Mouse (Mus musculus) intestine, embryonic 14.5 days (tissue): ENCODE results near the gene Gm6812. TPM values are rescaled to one million over a fixed set of nuclear protein-coding genes. Genes with fewer than 3 reads are reported as not detected.
"Not testable (repeated sequence)": the region's sequence is repeated elsewhere in the genome, so short reads cannot be mapped to it uniquely, and the experiment has no call there.

ENCODE experiments used
- ATAC-seq: fragments of 200-750 bp; cut with Nextera tagmentation; replicated peaks from 2 replicates; pipeline ENCODE4 v1.8.0; 2017; ENCODE audit warnings: low read depth, moderate number of reproducible peaks, moderate TSS enrichment, moderate library complexity; ENCODE audit not compliant: low FRiP score, low TSS enrichment
- DNase-seq: peaks from one replicate; pipeline ENCODE4 v3.0.0-alpha.2; 2018; ENCODE audit warnings: low spot score
- H3K27ac ChIP-seq: fragments of 300-500 bp; sonication (generic); 2 replicates; pipeline ENCODE4 v1.5.1; 2014; ENCODE audit warnings: low read depth, mild to moderate bottlenecking, control low read depth
- H3K27me3 ChIP-seq: fragments of 300-500 bp; sonication (generic); replicated peaks from 2 replicates; pipeline ENCODE4 v1.6.1; 2014; ENCODE audit warnings: low read length, control low read depth; ENCODE audit not compliant: control insufficient read depth, insufficient read depth
- H3K36me3 ChIP-seq: fragments of 300-500 bp; sonication (generic); 2 replicates; pipeline ENCODE4 v1.6.1; 2014; ENCODE audit warnings: low read length, control low read depth; ENCODE audit not compliant: control insufficient read depth, insufficient read depth
- H3K4me1 ChIP-seq: fragments of 300-500 bp; sonication (generic); replicated peaks from 2 replicates; pipeline ENCODE4 v1.6.1; 2014; ENCODE audit warnings: low read length, control low read depth, mixed read lengths; ENCODE audit not compliant: control insufficient read depth, insufficient read depth
- H3K4me2 ChIP-seq: fragments of 300-500 bp; sonication (generic); 2 replicates; pipeline ENCODE4 v1.6.1; 2014; ENCODE audit warnings: low read length
- H3K4me3 ChIP-seq: fragments of 300-500 bp; sonication (generic); 2 replicates; pipeline ENCODE4 v1.5.1; 2014; ENCODE audit warnings: low read depth, low read length, control low read depth, mixed read lengths
- H3K9ac ChIP-seq: fragments of 300-500 bp; sonication (generic); 2 replicates; pipeline ENCODE4 v1.6.1; 2014; ENCODE audit warnings: mild to moderate bottlenecking, low read length
- H3K9me3 ChIP-seq: fragments of 300-500 bp; sonication (generic); 2 replicates; pipeline ENCODE4 v1.6.1; 2016; ENCODE audit warnings: low read length, control low read depth; ENCODE audit not compliant: control insufficient read depth
- WGBS: fragments of 180-500 bp; shearing (Covaris S2); extraction: QIAGEN DNeasy Blood & Tissue Kit; methylation state at CpG from one replicate; pipeline ENCODE4 v1.1.7; 2014; 5-methylcytosine and 5-hydroxymethylcytosine counted together
- polyA plus RNA-seq: library from polyadenylated mRNA; unstranded; fragments of >200 nt; fragmentation: Nextera tagmentation; extraction: Ambion mirVana; gene quantifications from 2 replicates; pipeline ENCODE4 v1.2.1, GENCODE M21; 2014

The Gm6812 gene
- polyA plus RNA-seq, result not detected in 2 replicates

- not testable (repeated sequence) for H3K4me2 ChIP-seq, H3K4me1 ChIP-seq, H3K9me3 ChIP-seq, H3K27me3 ChIP-seq, H3K4me3 ChIP-seq, ATAC-seq, H3K9ac ChIP-seq, H3K36me3 ChIP-seq, DNase-seq, H3K27ac ChIP-seq
- 67% methylated on average over 2 of the region's 5 CpGs for whole genome bisulfite sequencing
Observed at GRCm38 (mm10) chrX:68892953-68893352, at the start of gene Gm6812. TSS of gene Gm6812 (minus strand) at chrX:68893053.

- Histone ChIP-seq H3K4me1 (no peaks in the 10 kb centered on the region), H3K36me3 (no peaks in the 10 kb centered on the region), H3K4me3 (no peak overlapping the region), H3K27me3 (no peaks in the 10 kb centered on the region), H3K4me2 (no peak overlapping the region), H3K27ac (no peak overlapping the region), H3K9me3 (no peaks in the 10 kb centered on the region), H3K9ac (no peak overlapping the region)
- 54% methylated on average over 2 of the region's 2 CpGs for WGBS
- ATAC-seq (no peak), DNase-seq (no peak)
Observed at GRCm38 (mm10) chrX:68865145-68865544, 27.7 kb downstream of the Gm6812 start.

Other genes with a start within 250 kb of the Gm6812 start
- gene Fmr1, start 214.5 kb downstream of the Gm6812 start, polyA plus RNA-seq, result 57.1 and 57.2 TPM in 2 replicates
- gene Fmr1nb, start 131.2 kb downstream of the Gm6812 start, polyA plus RNA-seq, result 0.28 and 0.55 TPM in 2 replicates
- gene Gm14698, start 72.0 kb downstream of the Gm6812 start, polyA plus RNA-seq, result 3.2 and 4.5 TPM in 2 replicates